Mouse (Mus musculus) B cell, adult 2 months (primary cell): ENCODE data around the gene Lrrn2.
A peak's percentile ranks its signal among the peaks of the same experiment; 100 is the strongest.
"Not testable (repeated sequence)": the region's sequence is repeated elsewhere in the genome, so short reads cannot be mapped to it uniquely, and the experiment has no call there.

Experiments
- DNase-seq, 2 experiments: peaks; one replicate each; pipeline ENCODE4 v3.0.0; 2022

Lrrn2 gene

GRCm38 (mm10) chr1:132934856-132935255 lies 54.8 kb downstream of the Lrrn2 start:
- no peak for DNase-seq

- no peak for DNase-seq
Observed at GRCm38 (mm10) chr1:132937296-132938030, 57.4 kb downstream of the Lrrn2 start.

DNA sequence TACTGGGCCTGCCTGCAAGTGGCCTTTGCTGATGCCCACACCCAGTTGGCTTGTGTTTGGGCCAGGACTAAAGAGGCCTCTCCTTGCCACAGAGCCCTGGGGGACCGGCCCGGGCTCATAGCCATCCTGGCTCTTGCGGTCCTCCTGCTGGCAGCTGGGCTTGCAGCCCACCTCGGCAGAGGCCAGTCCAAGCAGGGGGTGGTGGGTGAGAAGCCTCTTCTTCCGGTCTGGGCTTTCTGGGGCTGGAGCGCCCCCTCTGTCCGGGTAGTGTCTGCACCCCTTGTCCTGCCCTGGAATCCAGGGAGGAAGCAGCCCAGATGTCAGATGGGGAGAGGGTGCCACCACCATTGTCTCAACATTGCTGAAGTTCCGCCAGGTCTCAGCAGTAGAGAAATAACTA lies 58.9 kb downstream of the Lrrn2 start:
- DNase-seq, result no peak

- DNase-seq, result no peak
Observed at GRCm38 (mm10) chr1:132945826-132946225, 65.8 kb downstream of the Lrrn2 start.

- no peak for DNase-seq
Observed at GRCm38 (mm10) chr1:132947811-132948210, 67.7 kb downstream of the Lrrn2 start.

DNA sequence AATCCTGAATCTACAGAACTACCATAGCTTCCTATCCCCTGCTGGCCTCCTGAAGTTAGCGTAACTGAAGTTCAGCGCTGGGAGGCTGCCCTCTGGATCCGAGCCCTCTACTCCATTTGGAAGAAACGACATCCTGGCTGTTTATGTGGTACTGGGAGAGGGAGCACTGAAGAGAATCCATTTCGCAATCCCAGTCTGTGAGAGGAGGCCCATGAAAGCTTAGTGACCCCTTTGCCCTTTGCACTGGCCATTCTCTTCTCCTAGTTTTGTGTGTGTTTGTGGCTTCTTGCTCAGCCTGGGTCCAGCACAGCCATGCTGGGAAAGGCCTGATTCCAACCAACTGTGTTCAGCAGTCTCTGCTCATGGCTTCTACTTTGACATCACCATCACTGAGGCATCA lies 76.7 kb downstream of the Lrrn2 start:
- DNase-seq, result no peak

- no peak for DNase-seq
Observed at GRCm38 (mm10) chr1:132961751-132962150, 81.7 kb downstream of the Lrrn2 start.

DNA sequence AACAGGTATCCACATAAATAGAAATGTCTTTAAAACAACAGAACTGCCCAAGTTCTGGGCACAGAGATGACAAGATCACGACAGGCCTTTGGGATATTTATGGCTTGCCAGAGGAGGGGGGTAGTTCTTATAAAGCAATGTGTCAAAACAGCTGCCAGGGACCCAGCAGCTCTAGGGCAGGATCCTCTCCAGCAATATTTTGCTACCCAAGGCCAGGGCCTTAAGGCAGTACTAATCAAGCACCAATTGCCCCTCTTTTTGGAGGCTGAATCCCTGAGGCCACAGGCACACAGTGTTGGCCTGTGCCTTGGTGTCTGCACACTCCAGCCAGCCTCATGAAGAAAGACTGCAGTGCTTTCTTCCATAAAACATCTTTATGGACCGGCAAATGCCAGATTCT lies 84.0 kb downstream of the Lrrn2 start:
- DNase-seq, result no peak

DNA sequence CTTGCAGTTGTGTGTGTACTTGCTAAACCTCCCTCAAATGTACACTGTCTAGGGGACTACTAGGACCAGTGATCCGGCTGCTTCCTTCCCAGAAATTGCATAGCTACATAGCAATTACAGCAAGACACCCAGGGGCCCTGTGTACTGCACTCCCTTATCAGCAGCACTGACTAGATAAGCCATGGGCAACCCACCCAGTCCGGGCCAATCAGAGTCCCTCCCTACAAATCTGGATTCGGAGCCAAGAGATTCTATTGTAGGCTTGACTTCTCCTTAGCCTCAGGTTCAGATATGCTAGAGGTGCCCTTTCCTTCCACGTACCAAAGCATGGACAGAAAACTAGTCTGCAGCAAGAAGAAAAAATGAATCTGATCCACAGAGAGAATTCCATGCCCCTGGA lies 84.6 kb downstream of the Lrrn2 start:
- no peak for DNase-seq

DNA sequence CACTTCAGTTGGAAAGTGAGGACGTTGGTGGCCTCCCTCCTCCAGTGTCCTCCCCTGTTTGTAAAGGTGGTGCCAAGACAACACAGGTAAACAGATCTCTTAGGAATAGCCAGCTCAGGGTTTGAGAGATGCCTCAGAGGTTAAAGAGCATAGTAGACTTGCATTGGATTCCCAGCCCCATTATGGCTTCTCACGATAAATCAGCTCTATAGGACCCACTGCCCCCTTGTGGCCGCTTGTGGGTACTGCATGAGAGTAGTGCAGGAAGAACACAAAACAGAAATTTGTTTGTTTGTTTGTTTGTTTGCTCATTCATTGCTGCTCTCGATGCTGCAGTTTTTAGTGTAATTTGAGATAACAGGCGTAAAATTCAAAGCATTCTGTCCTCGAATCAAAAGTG lies 88.6 kb downstream of the Lrrn2 start:
- peak; percentile 78 to 82 for DNase-seq

- no peak for DNase-seq
Observed at GRCm38 (mm10) chr1:132977402-132977801, 97.3 kb downstream of the Lrrn2 start.

DNA sequence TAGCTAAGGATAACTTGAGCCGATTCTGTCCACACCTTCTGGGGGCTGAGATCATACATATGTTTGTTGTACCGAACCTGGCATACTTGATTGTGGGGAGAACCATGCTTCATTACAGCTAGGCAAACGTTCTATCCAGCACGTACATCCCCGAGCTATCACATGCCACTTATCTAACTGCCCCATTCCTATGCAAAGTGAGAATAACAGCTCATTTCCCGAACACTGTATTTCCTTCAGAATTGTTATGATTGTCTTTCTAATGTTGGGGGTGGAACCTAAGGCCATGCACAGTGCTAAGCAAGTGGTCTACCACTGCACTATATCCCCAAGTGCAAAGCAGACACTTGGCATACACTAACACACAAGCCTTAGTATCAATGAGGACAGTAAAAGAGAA lies 101.2 kb downstream of the Lrrn2 start:
- no peak for DNase-seq

GRCm38 (mm10) chr1:132982728-132983127 lies 102.7 kb downstream of the Lrrn2 start:
- DNase-seq, result peak; percentile 70 to 75

GRCm38 (mm10) chr1:132988556-132989459 lies 108.7 kb downstream of the Lrrn2 start:
- not testable (repeated sequence) for DNase-seq
